Mouse (Mus musculus): ENCODE measurements at regions not wholly inside any gene's neighbourhood (a gene's known extent, or its start where the extent isn't known, plus 50 kb on each side); places are given as distances from the start of the nearest gene placed in this dataset.

- no peak overlapping the region for H3K4me2 ChIP-seq (replicated peaks)
- peaks cover 5% of the 10 kb centered on the region; the same call in 1 of the 2 replicates for H3K9me3 ChIP-seq (replicated peaks)
- no peak overlapping the region for H3K4me3 ChIP-seq (replicated peaks)
- H3K36me3 ChIP-seq, result no peaks in the 10 kb centered on the region
- no peaks in the 10 kb centered on the region for H3K27me3 ChIP-seq
- no peak overlapping the region for H3K27ac ChIP-seq (replicated peaks)
- no peak overlapping the region for H3K9ac ChIP-seq
- WGBS, result 85% methylated on average over 10 of the region's 10 CpGs
- ATAC-seq (ENCODE audit: insufficient number of reproducible peaks, low FRiP score, low TSS enrichment, low read depth), result no peak
- no peaks in the 10 kb centered on the region; the same call in 1 of the 2 replicates for H3K4me1 ChIP-seq
These were observed 135.1 kb upstream of the Azi2 start for GRCm38 (mm10) chr9:117905045-117905747.

DNA sequence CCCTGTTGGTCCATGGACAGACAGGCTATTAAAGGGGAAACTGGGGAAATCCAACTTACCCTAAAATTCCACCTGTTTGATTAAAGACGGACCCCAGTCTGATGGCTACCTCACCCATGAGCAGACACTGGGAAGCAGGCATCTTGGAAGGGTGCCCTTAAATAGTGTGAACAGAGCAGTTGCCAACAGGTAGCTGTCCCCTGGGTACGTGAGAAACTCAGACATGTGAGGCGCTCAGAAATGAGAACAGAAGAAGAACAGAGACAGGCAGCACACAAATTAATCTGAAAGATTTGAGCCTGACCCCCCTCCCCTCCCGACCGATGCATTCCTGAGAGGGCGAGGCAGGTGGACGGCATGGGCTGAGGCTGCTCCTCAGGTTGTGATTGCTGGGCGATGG, 135.7 kb upstream of the Azi2 start:
- Histone ChIP-seq H3K9me3 (replicated peaks) (no peaks in the 10 kb centered on the region), H3K36me3 (no peaks in the 10 kb centered on the region), H3K9ac (no peak overlapping the region), H3K27ac (replicated peaks) (no peak overlapping the region), H3K27me3 (no peaks in the 10 kb centered on the region), H3K4me1 (no peaks in the 10 kb centered on the region; the same call in 1 of the 2 replicates), H3K4me2 (replicated peaks) (no peak overlapping the region), H3K4me3 (replicated peaks) (no peak overlapping the region)
- no peak for ATAC-seq (ENCODE audit: insufficient number of reproducible peaks, low FRiP score, low TSS enrichment, low read depth)
- WGBS, result 86% methylated on average over 8 of the region's 8 CpGs

DNA sequence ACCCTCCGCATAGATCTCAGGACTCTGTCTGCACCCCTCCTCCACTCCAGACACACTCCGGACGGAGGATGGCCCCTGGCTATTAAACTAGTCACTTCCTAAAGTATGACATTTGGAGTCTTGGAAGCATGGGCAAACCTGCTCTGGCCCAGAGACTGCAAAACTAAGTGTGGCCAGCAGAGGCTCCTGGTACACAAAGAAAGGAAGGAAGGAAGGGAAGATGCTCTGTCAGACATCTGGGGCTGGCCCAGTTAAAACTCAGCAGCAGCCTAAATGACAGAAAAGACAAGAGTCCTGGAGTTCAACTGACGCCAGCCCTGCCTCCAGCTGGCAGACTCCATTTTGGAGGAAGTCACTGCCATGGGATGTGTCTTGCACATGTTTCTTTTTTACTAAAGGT, 137.3 kb upstream of the Azi2 start:
- Histone ChIP-seq H3K4me3 (replicated peaks) (no peak overlapping the region), H3K27me3 (no peaks in the 10 kb centered on the region), H3K4me2 (replicated peaks) (no peak overlapping the region), H3K9ac (no peak overlapping the region), H3K36me3 (no peaks in the 10 kb centered on the region), H3K4me1 (no peaks in the 10 kb centered on the region; the same call in 1 of the 2 replicates), H3K27ac (replicated peaks) (no peak overlapping the region), H3K9me3 (replicated peaks) (no peaks in the 10 kb centered on the region)
- no peak for ATAC-seq (ENCODE audit: insufficient number of reproducible peaks, low FRiP score, low TSS enrichment, low read depth)
- 23% methylated on average over 4 of the region's 4 CpGs for WGBS

DNA sequence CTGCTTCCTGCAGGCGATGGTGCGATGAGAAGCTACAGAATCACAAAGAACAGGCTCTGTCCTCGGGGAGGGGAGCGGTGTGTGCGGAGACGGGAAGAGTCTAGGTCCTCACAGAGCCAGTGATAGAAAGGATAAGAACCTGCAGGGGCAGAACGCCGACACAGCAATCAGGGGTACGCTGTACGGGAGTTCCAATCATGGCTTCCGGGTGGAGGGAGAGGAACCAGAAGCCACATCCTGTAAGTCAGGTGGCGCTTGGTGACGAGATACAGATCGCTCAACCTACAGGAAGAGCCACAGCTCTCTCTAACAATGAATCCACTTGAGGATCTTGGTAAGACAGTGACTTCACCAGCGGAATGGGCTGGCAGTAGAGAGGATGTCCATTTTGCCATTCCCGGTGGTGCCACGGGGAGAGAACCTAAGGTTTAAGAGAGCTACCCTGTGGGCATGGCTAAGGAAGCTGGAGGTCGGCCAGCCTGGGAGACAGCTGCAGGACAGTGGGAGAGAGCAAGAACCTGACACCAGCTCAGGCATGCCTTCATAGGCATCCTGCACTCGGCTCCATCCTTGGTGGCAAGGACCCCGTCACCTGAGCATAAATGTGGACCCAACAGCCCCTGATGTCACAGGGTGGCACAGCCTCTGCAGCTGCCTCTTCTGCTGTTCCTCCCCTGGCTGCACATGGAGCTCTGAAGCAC, 137.9 kb upstream of the Azi2 start:
- H3K4me3 ChIP-seq (replicated peaks), result no peak overlapping the region
- H3K27me3 ChIP-seq, result no peaks in the 10 kb centered on the region
- no peak overlapping the region for H3K9ac ChIP-seq
- no peak for ATAC-seq (ENCODE audit: insufficient number of reproducible peaks, low FRiP score, low TSS enrichment, low read depth)
- no peak overlapping the region for H3K4me2 ChIP-seq (replicated peaks)
- H3K9me3 ChIP-seq (replicated peaks), result no peaks in the 10 kb centered on the region
- no peak overlapping the region for H3K27ac ChIP-seq (replicated peaks)
- WGBS, result 75% methylated on average over 20 of the region's 20 CpGs
- H3K36me3 ChIP-seq, result no peaks in the 10 kb centered on the region
- no peaks in the 10 kb centered on the region; the same call in 1 of the 2 replicates for H3K4me1 ChIP-seq

GRCm38 (mm10) chr9:117900631-117901030, 139.7 kb upstream of the Azi2 start:
- Histone ChIP-seq H3K4me3 (replicated peaks) (no peak overlapping the region), H3K9me3 (replicated peaks) (no peaks in the 10 kb centered on the region), H3K27ac (replicated peaks) (no peak overlapping the region), H3K27me3 (no peaks in the 10 kb centered on the region), H3K36me3 (no peaks in the 10 kb centered on the region), H3K4me2 (replicated peaks) (no peak overlapping the region), H3K4me1 (no peaks in the 10 kb centered on the region; the same call in 1 of the 2 replicates), H3K9ac (no peak overlapping the region)
- no peak for ATAC-seq (ENCODE audit: insufficient number of reproducible peaks, low FRiP score, low TSS enrichment, low read depth)
- WGBS, result 86% methylated on average over 12 of the region's 12 CpGs

DNA sequence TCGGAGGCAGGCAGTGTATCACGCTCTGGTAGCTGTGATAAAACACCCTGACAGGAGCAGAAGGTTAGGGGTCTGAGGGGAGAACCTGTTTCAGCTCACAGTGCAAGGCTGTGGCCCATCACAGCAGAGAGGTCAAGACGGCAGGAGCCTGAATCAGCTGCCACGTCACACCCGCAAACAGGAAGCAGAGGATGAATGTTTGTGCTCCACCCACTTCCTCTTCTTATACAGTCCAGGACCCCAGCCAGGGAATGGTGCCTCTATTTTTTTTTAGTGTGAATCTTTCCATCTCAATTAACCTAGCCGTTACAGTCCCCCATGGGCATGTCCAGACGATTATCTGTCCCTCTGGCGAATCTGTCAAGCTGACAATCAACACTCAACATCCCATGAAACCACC, 143.8 kb upstream of the Azi2 start:
- no peaks in the 10 kb centered on the region for H3K9me3 ChIP-seq (replicated peaks)
- H3K4me2 ChIP-seq (replicated peaks), result no peak overlapping the region
- no peak overlapping the region for H3K4me3 ChIP-seq (replicated peaks)
- ATAC-seq (ENCODE audit: insufficient number of reproducible peaks, low FRiP score, low TSS enrichment, low read depth), result no peak
- no peaks in the 10 kb centered on the region for H3K27me3 ChIP-seq
- H3K27ac ChIP-seq (replicated peaks), result no peak overlapping the region
- H3K9ac ChIP-seq, result no peak overlapping the region
- H3K36me3 ChIP-seq, result no peaks in the 10 kb centered on the region
- H3K4me1 ChIP-seq, result peaks cover 5% of the 10 kb centered on the region; the same call in 1 of the 2 replicates
- WGBS, result 66% methylated on average over 8 of the region's 8 CpGs

DNA sequence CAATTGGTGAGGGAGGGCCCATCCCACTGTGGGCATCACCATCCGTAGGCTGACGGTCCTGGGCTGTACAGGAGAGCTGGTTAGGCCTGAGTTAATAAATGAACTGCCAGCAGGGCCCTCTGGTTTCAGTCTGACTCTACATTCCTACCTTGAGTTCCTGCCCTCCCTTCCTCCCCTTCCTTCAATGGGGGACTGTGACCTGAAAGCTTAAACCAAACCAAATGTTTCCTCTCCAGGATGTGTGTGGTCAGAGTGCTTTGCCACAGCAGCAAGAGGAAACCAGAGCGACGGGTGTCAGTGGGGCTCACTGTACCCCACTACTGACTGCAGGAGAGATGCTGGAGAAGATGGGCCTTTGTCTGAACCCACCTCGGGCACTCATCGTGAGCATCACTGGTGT, 147.7 kb upstream of the Azi2 start:
- 37% methylated on average over 6 of the region's 6 CpGs for WGBS
- H3K27ac ChIP-seq (replicated peaks), result no peak overlapping the region
- H3K4me3 ChIP-seq (replicated peaks), result no peak overlapping the region
- H3K9me3 ChIP-seq (replicated peaks), result no peaks in the 10 kb centered on the region
- H3K4me2 ChIP-seq (replicated peaks), result no peak overlapping the region
- no peak for ATAC-seq (ENCODE audit: insufficient number of reproducible peaks, low FRiP score, low TSS enrichment, low read depth)
- no peaks in the 10 kb centered on the region for H3K27me3 ChIP-seq
- no peak overlapping the region for H3K9ac ChIP-seq
- no peaks in the 10 kb centered on the region for H3K36me3 ChIP-seq
- H3K4me1 ChIP-seq, result peaks cover 5% of the 10 kb centered on the region; the same call in 1 of the 2 replicates

DNA sequence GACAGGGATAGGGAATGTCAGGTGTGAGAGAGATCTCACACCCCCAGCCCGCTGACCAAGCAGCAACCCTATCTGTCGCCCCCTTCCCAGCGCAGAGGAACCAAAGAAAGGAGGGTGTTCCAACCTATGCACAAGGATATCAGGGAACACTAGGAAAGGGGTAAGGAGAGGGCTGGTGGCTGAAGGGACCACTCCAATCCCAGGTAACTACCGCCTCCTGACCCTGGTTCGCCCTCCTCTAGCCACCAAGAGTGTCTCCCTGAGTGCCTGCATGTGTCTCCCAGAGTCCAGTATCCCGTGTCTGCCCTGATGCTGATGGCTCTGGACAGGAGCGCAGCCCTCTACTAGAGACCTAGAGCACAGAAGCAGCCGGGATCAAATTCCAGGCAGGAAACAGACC, 167.1 kb upstream of the Azi2 start:
- Histone ChIP-seq H3K9me3 (replicated peaks) (no peaks in the 10 kb centered on the region), H3K9ac (no peak overlapping the region), H3K4me3 (replicated peaks) (peak overlapping the region; percentile 52), H3K27me3 (peaks cover 36% of the 10 kb centered on the region), H3K36me3 (no peaks in the 10 kb centered on the region), H3K27ac (replicated peaks) (no peak overlapping the region), H3K4me2 (replicated peaks) (peak overlapping the region; percentile 99), H3K4me1 (peaks cover 17% of the 10 kb centered on the region)
- ATAC-seq (ENCODE audit: insufficient number of reproducible peaks, low FRiP score, low TSS enrichment, low read depth), result no peak
- 21% methylated on average over 8 of the region's 8 CpGs for WGBS

- H3K27me3 ChIP-seq, result peaks cover 36% of the 10 kb centered on the region
- peak overlapping the region; percentile 99 for H3K4me2 ChIP-seq (replicated peaks)
- H3K9me3 ChIP-seq (replicated peaks), result no peaks in the 10 kb centered on the region
- H3K4me3 ChIP-seq (replicated peaks), result peak overlapping the region; percentile 52
- peak overlapping the region; percentile 35; the same call in 1 of the 2 replicates for H3K9ac ChIP-seq
- H3K36me3 ChIP-seq, result no peaks in the 10 kb centered on the region
- no peak overlapping the region for H3K27ac ChIP-seq (replicated peaks)
- peak; percentile 64; the same call in 1 of the 2 replicates for ATAC-seq (ENCODE audit: insufficient number of reproducible peaks, low FRiP score, low TSS enrichment, low read depth)
- under 1% methylated on average over 68 of the region's 70 CpGs for WGBS
- peaks cover 17% of the 10 kb centered on the region for H3K4me1 ChIP-seq
These were observed 167.8 kb upstream of the Azi2 start for GRCm38 (mm10) chr9:117872387-117873081.

DNA sequence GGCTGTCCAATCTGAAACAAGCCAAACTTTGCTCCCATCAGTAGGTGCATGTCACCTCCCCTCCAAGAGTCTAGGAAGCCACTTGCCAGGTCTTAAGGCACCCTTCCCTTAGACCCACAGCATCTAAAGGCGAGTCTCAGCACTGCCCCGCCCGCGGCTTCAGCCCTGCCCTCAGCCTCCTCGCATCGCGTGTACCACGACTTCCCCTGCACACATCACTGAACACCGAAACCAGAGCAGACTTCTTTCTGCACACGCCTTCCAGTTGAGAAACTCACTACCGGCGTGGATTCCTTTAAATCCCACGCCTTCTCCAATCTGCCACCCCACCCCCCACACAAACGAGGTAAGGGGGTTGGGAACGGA, 168.3 kb upstream of the Azi2 start:
- H3K27me3 ChIP-seq, result peaks cover 36% of the 10 kb centered on the region
- no peaks in the 10 kb centered on the region for H3K36me3 ChIP-seq
- ATAC-seq (ENCODE audit: insufficient number of reproducible peaks, low FRiP score, low TSS enrichment, low read depth), result peak; percentile 32; the same call in 1 of the 2 replicates
- no peaks in the 10 kb centered on the region for H3K9me3 ChIP-seq (replicated peaks)
- WGBS, result 0% methylated on average over 15 of the region's 15 CpGs
- no peak overlapping the region for H3K9ac ChIP-seq
- peak overlapping the region; percentile 52 for H3K4me3 ChIP-seq (replicated peaks)
- H3K27ac ChIP-seq (replicated peaks), result no peak overlapping the region
- H3K4me1 ChIP-seq, result peaks cover 17% of the 10 kb centered on the region
- peak overlapping the region; percentile 99 for H3K4me2 ChIP-seq (replicated peaks)

DNA sequence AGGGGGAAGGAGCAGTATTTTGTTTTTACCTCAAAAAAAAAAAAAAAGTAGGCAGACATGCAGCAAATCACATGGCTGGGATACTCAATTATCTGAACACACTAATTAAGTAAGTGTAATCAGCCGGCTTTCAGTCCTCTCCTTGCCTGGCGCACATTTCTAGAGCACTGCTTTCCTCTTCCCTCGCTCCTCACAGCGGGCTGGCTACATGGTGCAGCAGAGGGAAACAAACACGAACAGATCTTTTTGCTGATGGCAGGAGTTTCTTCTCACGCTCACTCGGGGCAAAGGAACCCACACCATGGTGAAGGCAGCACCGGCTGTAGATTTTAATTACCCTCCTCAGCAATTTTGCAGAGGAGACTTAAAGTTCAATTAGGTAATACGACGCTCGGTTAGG, 169.7 kb upstream of the Azi2 start:
- WGBS, result 46% methylated on average over 11 of the region's 11 CpGs
- ATAC-seq (ENCODE audit: insufficient number of reproducible peaks, low FRiP score, low TSS enrichment, low read depth), result no peak
- no peak overlapping the region for H3K9ac ChIP-seq
- peaks cover 17% of the 10 kb centered on the region for H3K4me1 ChIP-seq
- no peak overlapping the region for H3K27ac ChIP-seq (replicated peaks)
- H3K4me2 ChIP-seq (replicated peaks), result no peak overlapping the region
- no peak overlapping the region for H3K4me3 ChIP-seq (replicated peaks)
- H3K36me3 ChIP-seq, result no peaks in the 10 kb centered on the region
- H3K9me3 ChIP-seq (replicated peaks), result no peaks in the 10 kb centered on the region
- peaks cover 36% of the 10 kb centered on the region for H3K27me3 ChIP-seq
